Comparison of ENCODE assay signal across 9 mouse cellular contexts in the genomic region with DNA sequence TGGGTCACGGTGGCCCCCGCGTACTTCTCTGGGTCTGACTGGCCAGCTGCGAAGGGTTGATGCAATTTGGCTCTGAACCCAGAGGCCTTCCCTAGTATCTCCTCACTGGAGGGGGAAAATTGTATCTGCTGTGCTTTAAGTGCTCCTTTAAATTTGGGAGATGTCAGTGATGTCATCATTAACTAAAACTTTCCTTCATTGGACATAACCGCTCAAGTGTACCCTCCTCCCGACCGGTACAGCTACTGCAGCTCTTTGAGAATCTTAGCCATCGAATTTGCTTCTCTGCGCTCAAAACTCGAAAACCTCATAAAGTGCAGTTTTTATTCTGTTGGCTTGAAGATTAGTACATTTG. TPM values are rescaled to one million over a fixed set of nuclear protein-coding genes. Genes with fewer than 3 reads are reported as not detected.
A peak's percentile ranks its signal among the peaks of the same experiment; 100 is the strongest.
DNase-seq lines count a peak whose midpoint lies in the region; ATAC-seq and TF ChIP-seq lines count a peak whose summit lies in the region.
"Had no signal": no experiment of that assay in that cellular context is flagged by ENCODE, and none has a peak within 500 bp of the region (broad histone marks: within the 10 kb centered on the region; RNA-seq: fewer than 3 reads in every experiment).

No protein-coding gene starts in this region.

- WGBS in lung, embryonic 15.5 days: 22% methylated on average over 10 of the region's 10 CpGs
- 28% methylated on average over 10 of the region's 10 CpGs for WGBS in intestine, postnatal 0 days
- 5% methylated on average over 10 of the region's 10 CpGs for WGBS in olfactory bulb, adult 2 months

- no peak for TF ChIP-seq POLR2A in olfactory bulb, adult 2 months (IDR thresholded peaks at IDR 0.05; ENCODE audit: insufficient read depth, low read depth, low read length)

- TF ChIP-seq CTCF in intestine, postnatal 0 days (IDR thresholded peaks at IDR 0.05; ENCODE audit: low read depth): no peak
- TF ChIP-seq CTCF in olfactory bulb, adult 2 months (IDR thresholded peaks at IDR 0.05; ENCODE audit: insufficient read depth, low read depth, low read length): no peak

- peak overlapping the region; percentile 95 for H3K4me2 ChIP-seq in lung, embryonic 15.5 days
- peak overlapping the region; percentile 96 for H3K4me2 ChIP-seq in intestine, postnatal 0 days (replicated peaks; ENCODE audit: low read depth)

- no peak; the same call in 1 of the 2 replicates for ATAC-seq in lung, embryonic 15.5 days (ENCODE audit: borderline replicate concordance, extremely low read depth, low FRiP score, low TSS enrichment)
- no peak for ATAC-seq in intestine, postnatal 0 days

- H3K36me3 ChIP-seq in lung, embryonic 15.5 days: no peaks in the 10 kb centered on the region
- no peaks in the 10 kb centered on the region for H3K36me3 ChIP-seq in intestine, postnatal 0 days (ENCODE audit: control insufficient read depth, insufficient read depth)

- H3K27ac ChIP-seq in lung, embryonic 15.5 days: no peak overlapping the region
- H3K27ac ChIP-seq in intestine, postnatal 0 days (ENCODE audit: low read depth, low read length): no peak overlapping the region
- H3K27ac ChIP-seq in olfactory bulb, adult 2 months (ENCODE audit: insufficient read depth, low read depth, low read length): peak overlapping the region; percentile 56

- peak overlapping the region; percentile 51 for H3K4me3 ChIP-seq in lung, embryonic 15.5 days
- peak overlapping the region; percentile 57 for H3K4me3 ChIP-seq in intestine, postnatal 0 days (ENCODE audit: low read depth, low read length)
- peak overlapping the region; percentile 99 for H3K4me3 ChIP-seq in olfactory bulb, adult 2 months (ENCODE audit: insufficient read depth, low read depth, low read length)
- H3K4me3 ChIP-seq: myocyte had no signal

- intact Hi-C loops in left cerebral cortex, postnatal 10 days (cut with DNase I): loop anchor here (5.0 kb wide), 1 partner anchor 227 kb away; no protein-coding TSS in a partner anchor

- H3K4me1 ChIP-seq in lung, embryonic 15.5 days: 0 out of 2 replicates have a peak, but pooled peaks cover 3% of the 10 kb centered on the region
- no peaks in the 10 kb centered on the region for H3K4me1 ChIP-seq in intestine, postnatal 0 days (replicated peaks; ENCODE audit: control insufficient read depth, insufficient read depth, low read length)
- peaks cover 2% of the 10 kb centered on the region; the same call in 1 of the 2 replicates for H3K4me1 ChIP-seq in olfactory bulb, adult 2 months (ENCODE audit: control insufficient read depth, insufficient read depth, low read length)

- H3K9ac ChIP-seq in lung, embryonic 15.5 days: no peak overlapping the region
- H3K9ac ChIP-seq in intestine, postnatal 0 days (ENCODE audit: low read depth, low read length): no peak overlapping the region

- H3K27me3 ChIP-seq in lung, embryonic 15.5 days: peaks cover 35% of the 10 kb centered on the region
- H3K27me3 ChIP-seq in intestine, postnatal 0 days (replicated peaks; ENCODE audit: control insufficient read depth, insufficient read depth, low read length): peaks cover 16% of the 10 kb centered on the region

- H3K9me3 ChIP-seq in lung, embryonic 15.5 days: no peaks in the 10 kb centered on the region
- no peaks in the 10 kb centered on the region for H3K9me3 ChIP-seq in intestine, postnatal 0 days (ENCODE audit: control insufficient read depth)

- DNase-seq in cerebellum, adult 9-10 months: peak; percentile 71
- DNase-seq in cerebellum, adult 18-20 months: no peak
- no peak for DNase-seq in lung, postnatal 25 days (ENCODE audit: low spot score)
- DNase-seq in urinary bladder, postnatal 36 days (ENCODE audit: low spot score in 2 of 2): no peak
- DNase-seq in left cerebral cortex, postnatal 10 days (ENCODE audit: extremely low spot score in 1 of 2, low spot score in 2 of 2): no peak

RNA-seq across cellular contexts. Expression of gene Otud7a, which starts 0.8 kb away (rescaled TPM):
- 0.09 and 0.19 TPM in 2 replicates for polyA plus RNA-seq in lung, embryonic 15.5 days (2015; fragmentation: Nextera tagmentation; extraction: Ambion mirVana)
- 0.13 and 0.21 TPM in 2 replicates for polyA plus RNA-seq in intestine, postnatal 0 days (2015; fragmentation: Nextera tagmentation; extraction: Ambion mirVana)
- polyA plus RNA-seq in olfactory bulb, adult 2 months (2012; ENCODE audit: insufficient read depth, insufficient read length, low replicate concordance, missing spikeins): not detected in 2 replicates
- total RNA-seq in left cerebral cortex, postnatal 10 days (2021): 10 to 100 TPM; 61.3 to 66.2 TPM
